Mouse (Mus musculus): ENCODE measurements around the gene Gprin3. TPM values are rescaled to one million over a fixed set of nuclear protein-coding genes. Genes with fewer than 3 reads are reported as not detected.

The Gprin3 gene
- polyA plus RNA-seq, 1 experiment: 0.19 TPM

- Histone ChIP-seq H3K9me3 (replicated peaks; ENCODE audit: control insufficient read depth, insufficient read depth, low read length, poor library complexity, severe bottlenecking) (no peaks in the 10 kb centered on the region), H3K4me1 (ENCODE audit: control insufficient read depth, insufficient read depth, low read length) (no peaks in the 10 kb centered on the region), H3K36me3 (ENCODE audit: control insufficient read depth, insufficient read depth, low read length, poor library complexity, severe bottlenecking) (no peaks in the 10 kb centered on the region), H3K9ac (ENCODE audit: low read depth, poor library complexity, severe bottlenecking) (no peak overlapping the region), H3K27me3 (ENCODE audit: control insufficient read depth, insufficient read depth, low read length, poor library complexity, severe bottlenecking) (no peaks in the 10 kb centered on the region), H3K4me3 (ENCODE audit: low read depth, low read length) (no peak overlapping the region), H3K27ac (ENCODE audit: insufficient read depth, low read length) (no peak overlapping the region)
- TF ChIP-seq CTCF (IDR thresholded peaks at IDR 0.05; ENCODE audit: low read depth, low read length) (no peak), EP300 (IDR thresholded peaks at IDR 0.05; ENCODE audit: insufficient read depth, low read depth, low read length) (no peak), POLR2A (IDR thresholded peaks at IDR 0.05; ENCODE audit: insufficient read depth, low read length) (no peak)
Measured at GRCm38 (mm10) chr6:59365300-59365699, 60.8 kb downstream of the Gprin3 start.

- Histone ChIP-seq H3K27ac (ENCODE audit: insufficient read depth, low read length) (no peak overlapping the region), H3K4me3 (ENCODE audit: low read depth, low read length) (no peak overlapping the region), H3K9ac (ENCODE audit: low read depth, poor library complexity, severe bottlenecking) (no peak overlapping the region), H3K36me3 (ENCODE audit: control insufficient read depth, insufficient read depth, low read length, poor library complexity, severe bottlenecking) (no peaks in the 10 kb centered on the region), H3K9me3 (replicated peaks; ENCODE audit: control insufficient read depth, insufficient read depth, low read length, poor library complexity, severe bottlenecking) (no peaks in the 10 kb centered on the region), H3K27me3 (ENCODE audit: control insufficient read depth, insufficient read depth, low read length, poor library complexity, severe bottlenecking) (no peaks in the 10 kb centered on the region), H3K4me1 (ENCODE audit: control insufficient read depth, insufficient read depth, low read length) (no peaks in the 10 kb centered on the region)
- TF ChIP-seq CTCF (IDR thresholded peaks at IDR 0.05; ENCODE audit: low read depth, low read length): no peak
- TF ChIP-seq POLR2A (IDR thresholded peaks at IDR 0.05; ENCODE audit: insufficient read depth, low read length): no peak
- no peak for TF ChIP-seq EP300 (IDR thresholded peaks at IDR 0.05; ENCODE audit: insufficient read depth, low read depth, low read length)
Measured at GRCm38 (mm10) chr6:59363282-59363681, 62.8 kb downstream of the Gprin3 start.

DNA sequence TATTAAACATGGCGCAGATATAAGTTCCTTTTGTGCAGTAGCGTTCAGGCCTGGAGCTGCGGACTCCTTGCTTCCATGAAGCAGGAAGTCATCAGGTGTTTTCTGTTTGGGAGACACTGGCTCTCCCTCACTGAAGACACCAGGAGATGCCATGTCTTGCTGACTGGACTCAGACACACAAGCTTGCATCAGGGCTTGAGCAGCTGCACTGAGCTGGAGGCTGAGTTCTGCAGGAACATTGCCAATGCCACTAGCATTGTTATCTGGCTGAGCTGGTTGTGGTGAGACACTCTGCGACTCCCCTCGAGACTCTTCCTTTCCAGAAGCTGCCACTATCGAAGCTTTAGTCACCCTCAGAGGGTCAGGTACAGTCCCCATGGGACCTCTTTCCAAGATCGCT, 71.2 kb downstream of the Gprin3 start:
- Histone ChIP-seq H3K27me3 (ENCODE audit: control insufficient read depth, insufficient read depth, low read length, poor library complexity, severe bottlenecking) (no peaks in the 10 kb centered on the region), H3K9me3 (replicated peaks; ENCODE audit: control insufficient read depth, insufficient read depth, low read length, poor library complexity, severe bottlenecking) (no peaks in the 10 kb centered on the region), H3K9ac (ENCODE audit: low read depth, poor library complexity, severe bottlenecking) (no peak overlapping the region), H3K4me3 (ENCODE audit: low read depth, low read length) (no peak overlapping the region), H3K36me3 (ENCODE audit: control insufficient read depth, insufficient read depth, low read length, poor library complexity, severe bottlenecking) (no peaks in the 10 kb centered on the region), H3K27ac (ENCODE audit: insufficient read depth, low read length) (no peak overlapping the region), H3K4me1 (ENCODE audit: control insufficient read depth, insufficient read depth, low read length) (no peaks in the 10 kb centered on the region)
- no peak for TF ChIP-seq CTCF (IDR thresholded peaks at IDR 0.05; ENCODE audit: low read depth, low read length)
- no peak for TF ChIP-seq EP300 (IDR thresholded peaks at IDR 0.05; ENCODE audit: insufficient read depth, low read depth, low read length)
- no peak for TF ChIP-seq POLR2A (IDR thresholded peaks at IDR 0.05; ENCODE audit: insufficient read depth, low read length)

- Histone ChIP-seq H3K36me3 (ENCODE audit: control insufficient read depth, insufficient read depth, low read length, poor library complexity, severe bottlenecking) (no peaks in the 10 kb centered on the region), H3K4me1 (ENCODE audit: control insufficient read depth, insufficient read depth, low read length) (no peaks in the 10 kb centered on the region), H3K27ac (ENCODE audit: insufficient read depth, low read length) (no peak overlapping the region), H3K27me3 (ENCODE audit: control insufficient read depth, insufficient read depth, low read length, poor library complexity, severe bottlenecking) (no peaks in the 10 kb centered on the region), H3K4me3 (ENCODE audit: low read depth, low read length) (no peak overlapping the region), H3K9me3 (replicated peaks; ENCODE audit: control insufficient read depth, insufficient read depth, low read length, poor library complexity, severe bottlenecking) (no peaks in the 10 kb centered on the region), H3K9ac (ENCODE audit: low read depth, poor library complexity, severe bottlenecking) (no peak overlapping the region)
- no peak for TF ChIP-seq CTCF (IDR thresholded peaks at IDR 0.05; ENCODE audit: low read depth, low read length)
- no peak for TF ChIP-seq POLR2A (IDR thresholded peaks at IDR 0.05; ENCODE audit: insufficient read depth, low read length)
- TF ChIP-seq EP300 (IDR thresholded peaks at IDR 0.05; ENCODE audit: insufficient read depth, low read depth, low read length): no peak
Measured at GRCm38 (mm10) chr6:59351108-59351789, 74.8 kb downstream of the Gprin3 start.

DNA sequence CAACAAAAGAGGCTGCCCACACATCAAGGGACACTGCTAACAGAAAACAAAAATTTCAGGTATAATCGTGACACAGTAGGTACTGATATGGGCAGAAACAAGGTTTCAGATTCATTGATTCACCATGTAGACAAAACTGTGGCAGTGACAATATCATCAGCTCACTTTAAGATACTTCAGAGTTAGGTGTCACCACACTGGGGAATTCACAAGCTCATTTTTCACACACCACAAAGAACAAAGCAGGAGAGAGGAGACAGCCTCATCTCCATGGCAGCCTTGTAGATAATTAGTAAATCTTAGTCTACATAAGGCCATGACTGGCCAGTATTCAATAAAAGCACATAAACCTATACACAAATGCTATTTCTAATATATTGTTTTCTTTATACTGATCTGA, 77.4 kb downstream of the Gprin3 start:
- no peaks in the 10 kb centered on the region for H3K36me3 ChIP-seq (ENCODE audit: control insufficient read depth, insufficient read depth, low read length, poor library complexity, severe bottlenecking)
- H3K27ac ChIP-seq (ENCODE audit: insufficient read depth, low read length): no peak overlapping the region
- TF ChIP-seq CTCF (IDR thresholded peaks at IDR 0.05; ENCODE audit: low read depth, low read length) (no peak), POLR2A (IDR thresholded peaks at IDR 0.05; ENCODE audit: insufficient read depth, low read length) (no peak), EP300 (IDR thresholded peaks at IDR 0.05; ENCODE audit: insufficient read depth, low read depth, low read length) (no peak)
- H3K27me3 ChIP-seq (ENCODE audit: control insufficient read depth, insufficient read depth, low read length, poor library complexity, severe bottlenecking): no peaks in the 10 kb centered on the region
- H3K4me3 ChIP-seq (ENCODE audit: low read depth, low read length): no peak overlapping the region
- H3K9ac ChIP-seq (ENCODE audit: low read depth, poor library complexity, severe bottlenecking): no peak overlapping the region
- no peaks in the 10 kb centered on the region for H3K9me3 ChIP-seq (replicated peaks; ENCODE audit: control insufficient read depth, insufficient read depth, low read length, poor library complexity, severe bottlenecking)
- H3K4me1 ChIP-seq (ENCODE audit: control insufficient read depth, insufficient read depth, low read length): no peaks in the 10 kb centered on the region

- Histone ChIP-seq H3K27me3 (ENCODE audit: control insufficient read depth, insufficient read depth, low read length, poor library complexity, severe bottlenecking) (no peaks in the 10 kb centered on the region), H3K27ac (ENCODE audit: insufficient read depth, low read length) (no peak overlapping the region), H3K9me3 (replicated peaks; ENCODE audit: control insufficient read depth, insufficient read depth, low read length, poor library complexity, severe bottlenecking) (no peaks in the 10 kb centered on the region), H3K4me1 (ENCODE audit: control insufficient read depth, insufficient read depth, low read length) (no peaks in the 10 kb centered on the region), H3K4me3 (ENCODE audit: low read depth, low read length) (no peak overlapping the region), H3K36me3 (ENCODE audit: control insufficient read depth, insufficient read depth, low read length, poor library complexity, severe bottlenecking) (no peaks in the 10 kb centered on the region), H3K9ac (ENCODE audit: low read depth, poor library complexity, severe bottlenecking) (no peak overlapping the region)
- TF ChIP-seq POLR2A (IDR thresholded peaks at IDR 0.05; ENCODE audit: insufficient read depth, low read length): no peak
- TF ChIP-seq CTCF (IDR thresholded peaks at IDR 0.05; ENCODE audit: low read depth, low read length): no peak
Measured at GRCm38 (mm10) chr6:59341146-59341545, 84.9 kb downstream of the Gprin3 start.

Measured in ES-Bruce4 (cell line).